Mouse (Mus musculus) heart, embryonic 12.5 days (tissue): ENCODE data around the gene Dnah5. TPM values are rescaled to one million over a fixed set of nuclear protein-coding genes. Genes with fewer than 3 reads are reported as not detected.
"Not testable (repeated sequence)": the region's sequence is repeated elsewhere in the genome, so short reads cannot be mapped to it uniquely, and the experiment has no call there.

ENCODE experiments used
- ATAC-seq: fragments of 200-750 bp; cut with Nextera tagmentation; 2 replicates; pipeline ENCODE4 v1.8.0; 2017; ENCODE audit warnings: moderate TSS enrichment, moderate library complexity; ENCODE audit not compliant: insufficient number of reproducible peaks, low FRiP score
- H3K27ac ChIP-seq: fragments of 300-500 bp; sonication (generic); 2 replicates; pipeline ENCODE4 v1.5.1; 2016; ENCODE audit warnings: mild to moderate bottlenecking, moderate library complexity; ENCODE audit not compliant: poor library complexity, severe bottlenecking
- H3K27me3 ChIP-seq: fragments of 300-500 bp; sonication (generic); replicated peaks from 2 replicates; pipeline ENCODE4 v1.6.1; 2016; ENCODE audit warnings: mild to moderate bottlenecking, moderate library complexity
- H3K36me3 ChIP-seq: fragments of 300-500 bp; sonication (generic); 2 replicates; pipeline ENCODE4 v1.6.1; 2016; ENCODE audit warnings: mild to moderate bottlenecking, moderate library complexity
- H3K4me1 ChIP-seq: fragments of 300-500 bp; sonication (generic); replicated peaks from 2 replicates; pipeline ENCODE4 v1.6.1; 2016; ENCODE audit warnings: mild to moderate bottlenecking
- H3K4me2 ChIP-seq: fragments of 300-500 bp; sonication (generic); 2 replicates; pipeline ENCODE4 v1.6.1; 2016; ENCODE audit warnings: mild to moderate bottlenecking, moderate library complexity
- H3K4me3 ChIP-seq: fragments of 300-500 bp; sonication (generic); 2 replicates; pipeline ENCODE4 v1.5.1; 2016; ENCODE audit warnings: mild to moderate bottlenecking
- H3K9ac ChIP-seq: fragments of 300-500 bp; sonication (generic); 2 replicates; pipeline ENCODE4 v1.6.1; 2016; ENCODE audit warnings: mild to moderate bottlenecking, moderate library complexity
- H3K9me3 ChIP-seq: fragments of 300-500 bp; sonication (generic); replicated peaks from 2 replicates; pipeline ENCODE4 v1.6.1; 2016; ENCODE audit warnings: mild to moderate bottlenecking, moderate library complexity
- WGBS: fragments of 180-500 bp; shearing (Covaris S2); methylation state at CpG from one replicate; pipeline ENCODE4 v1.1.7; 2016; 5-methylcytosine and 5-hydroxymethylcytosine counted together
- polyA plus RNA-seq: library from polyadenylated mRNA; unstranded; fragments of >200 nt; fragmentation: Nextera tagmentation; extraction: Ambion mirVana; gene quantifications from 2 replicates; pipeline ENCODE4 v1.2.1, GENCODE M21; 2016

The Dnah5 gene
- polyA plus RNA-seq, 1 experiment from 2014 or later, result not detected

- ATAC-seq, result no peak
- 0 out of 2 replicates have a peak, but pooled peaks cover 3% of the 10 kb centered on the region for H3K9me3 ChIP-seq
- H3K27me3 ChIP-seq, result no peaks in the 10 kb centered on the region
- H3K4me1 ChIP-seq, result no peaks in the 10 kb centered on the region
- H3K36me3 ChIP-seq, result no peaks in the 10 kb centered on the region
- no peak overlapping the region for H3K27ac ChIP-seq
- 57% methylated on average over 1 of the region's 1 CpGs for WGBS
- no peak overlapping the region for H3K4me2 ChIP-seq
- no peak overlapping the region for H3K4me3 ChIP-seq
- no peak overlapping the region for H3K9ac ChIP-seq
These were observed 170.8 kb downstream of the Dnah5 start for GRCm38 (mm10) chr15:28374394-28374793.

- no peak for ATAC-seq
- no peak overlapping the region for H3K9ac ChIP-seq
- no peaks in the 10 kb centered on the region for H3K4me1 ChIP-seq
- H3K27ac ChIP-seq, result no peak overlapping the region
- no peak overlapping the region for H3K4me2 ChIP-seq
- no peaks in the 10 kb centered on the region for H3K9me3 ChIP-seq
- H3K4me3 ChIP-seq, result no peak overlapping the region
- WGBS, result 72% methylated on average over 3 of the region's 3 CpGs
- no peaks in the 10 kb centered on the region for H3K36me3 ChIP-seq
- no peaks in the 10 kb centered on the region for H3K27me3 ChIP-seq
These were observed 177.4 kb downstream of the Dnah5 start for GRCm38 (mm10) chr15:28380909-28381308.

GRCm38 (mm10) chr15:28393723-28394122, 190.2 kb downstream of the Dnah5 start:
- not testable (repeated sequence) for H3K4me3 ChIP-seq, H3K27me3 ChIP-seq, H3K9me3 ChIP-seq, H3K4me1 ChIP-seq, ATAC-seq, H3K9ac ChIP-seq, H3K36me3 ChIP-seq, H3K27ac ChIP-seq, H3K4me2 ChIP-seq

GRCm38 (mm10) chr15:28395481-28395880, 191.9 kb downstream of the Dnah5 start:
- Histone ChIP-seq H3K27me3 (no peaks in the 10 kb centered on the region), H3K4me3 (no peak overlapping the region), H3K9ac (no peak overlapping the region), H3K9me3 (no peaks in the 10 kb centered on the region), H3K27ac (no peak overlapping the region), H3K36me3 (no peaks in the 10 kb centered on the region), H3K4me2 (no peak overlapping the region), H3K4me1 (no peaks in the 10 kb centered on the region)
- 70% methylated on average over 4 of the region's 4 CpGs for WGBS
- no peak for ATAC-seq

GRCm38 (mm10) chr15:28398472-28398871, 194.9 kb downstream of the Dnah5 start:
- Histone ChIP-seq H3K4me1 (no peaks in the 10 kb centered on the region), H3K4me3 (no peak overlapping the region), H3K27me3 (no peaks in the 10 kb centered on the region), H3K36me3 (no peaks in the 10 kb centered on the region), H3K27ac (no peak overlapping the region), H3K9me3 (no peaks in the 10 kb centered on the region), H3K4me2 (no peak overlapping the region), H3K9ac (no peak overlapping the region)
- ATAC-seq, result no peak
- WGBS, result 33% methylated on average over 1 of the region's 1 CpGs

GRCm38 (mm10) chr15:28399258-28399657, 195.7 kb downstream of the Dnah5 start:
- Histone ChIP-seq H3K27ac (no peak overlapping the region), H3K36me3 (no peaks in the 10 kb centered on the region), H3K27me3 (no peaks in the 10 kb centered on the region), H3K4me1 (no peaks in the 10 kb centered on the region), H3K4me3 (no peak overlapping the region), H3K9me3 (no peaks in the 10 kb centered on the region), H3K9ac (no peak overlapping the region), H3K4me2 (no peak overlapping the region)
- 81% methylated on average over 8 of the region's 8 CpGs for WGBS
- ATAC-seq, result no peak

- H3K9ac ChIP-seq, result no peak overlapping the region
- no peak overlapping the region for H3K4me3 ChIP-seq
- H3K4me1 ChIP-seq, result no peaks in the 10 kb centered on the region
- ATAC-seq, result no peak
- no peak overlapping the region for H3K27ac ChIP-seq
- 85% methylated on average over 3 of the region's 3 CpGs for WGBS
- no peaks in the 10 kb centered on the region for H3K9me3 ChIP-seq
- no peaks in the 10 kb centered on the region for H3K36me3 ChIP-seq
- no peak overlapping the region for H3K4me2 ChIP-seq
- H3K27me3 ChIP-seq, result no peaks in the 10 kb centered on the region
These were observed 201.1 kb downstream of the Dnah5 start for GRCm38 (mm10) chr15:28404630-28405029.

- no peak overlapping the region for H3K4me2 ChIP-seq
- H3K36me3 ChIP-seq, result no peaks in the 10 kb centered on the region
- no peak for ATAC-seq
- H3K9me3 ChIP-seq, result no peaks in the 10 kb centered on the region
- H3K27ac ChIP-seq, result no peak overlapping the region
- no peak overlapping the region for H3K9ac ChIP-seq
- no peaks in the 10 kb centered on the region for H3K27me3 ChIP-seq
- no peak overlapping the region for H3K4me3 ChIP-seq
- 37% methylated on average over 2 of the region's 2 CpGs for WGBS
- H3K4me1 ChIP-seq, result no peaks in the 10 kb centered on the region
These were observed 201.6 kb downstream of the Dnah5 start for GRCm38 (mm10) chr15:28405136-28405535.

- Histone ChIP-seq H3K4me1 (no peaks in the 10 kb centered on the region), H3K4me3 (no peak overlapping the region), H3K36me3 (no peaks in the 10 kb centered on the region), H3K9me3 (no peaks in the 10 kb centered on the region), H3K27ac (no peak overlapping the region), H3K4me2 (no peak overlapping the region), H3K27me3 (no peaks in the 10 kb centered on the region), H3K9ac (no peak overlapping the region)
- 74% methylated on average over 4 of the region's 4 CpGs for WGBS
- ATAC-seq, result no peak
These were observed 236.2 kb downstream of the Dnah5 start for GRCm38 (mm10) chr15:28439702-28440101.

- Histone ChIP-seq H3K9me3 (no peaks in the 10 kb centered on the region), H3K27ac (no peak overlapping the region), H3K9ac (no peak overlapping the region), H3K36me3 (no peaks in the 10 kb centered on the region), H3K4me1 (no peaks in the 10 kb centered on the region), H3K4me3 (no peak overlapping the region), H3K27me3 (no peaks in the 10 kb centered on the region), H3K4me2 (no peak overlapping the region)
- ATAC-seq, result no peak
- 91% methylated on average over 4 of the region's 4 CpGs for WGBS
These were observed 240.9 kb downstream of the Dnah5 start for GRCm38 (mm10) chr15:28444494-28444893.

- H3K9ac ChIP-seq, H3K9me3 ChIP-seq, H3K4me3 ChIP-seq, H3K4me2 ChIP-seq, ATAC-seq, H3K4me1 ChIP-seq, H3K27me3 ChIP-seq, H3K36me3 ChIP-seq, H3K27ac ChIP-seq: not testable (repeated sequence)
- WGBS, result 86% methylated on average over 2 of the region's 2 CpGs
These were observed 257.7 kb downstream of the Dnah5 start for GRCm38 (mm10) chr15:28461091-28461778.

GRCm38 (mm10) chr15:28466591-28467247, 263.2 kb downstream of the Dnah5 start:
- Histone ChIP-seq H3K9ac (no peak overlapping the region), H3K27ac (no peak overlapping the region), H3K4me2 (no peak overlapping the region), H3K9me3 (no peaks in the 10 kb centered on the region), H3K36me3 (no peaks in the 10 kb centered on the region), H3K27me3 (no peaks in the 10 kb centered on the region), H3K4me3 (no peak overlapping the region), H3K4me1 (no peaks in the 10 kb centered on the region)
- WGBS, result 85% methylated on average over 3 of the region's 3 CpGs
- ATAC-seq, result no peak
